Mouse (Mus musculus): ENCODE data around the gene Mfsd4b5.
"Not testable (repeated sequence)": the region's sequence is repeated elsewhere in the genome, so short reads cannot be mapped to it uniquely, and the experiment has no call there.

- not testable (repeated sequence) for TF ChIP-seq CTCF (IDR thresholded peaks at IDR 0.05); POLR2A (IDR thresholded peaks at IDR 0.05; ENCODE audit: insufficient read depth, low read depth, low read length)
Measured at GRCm38 (mm10) chr10:40008847-40009246, 22.4 kb upstream of the Mfsd4b5 start.

All from heart, adult 2 months (tissue).